ENCODE assay signal across 11 mouse cellular contexts in genomic region chr13:4188174-4188573, GRCm38 (mm10). TPM values are rescaled to one million over a fixed set of nuclear protein-coding genes. Genes with fewer than 3 reads are reported as not detected.
DNase-seq lines count a peak whose midpoint lies in the region; ATAC-seq and TF ChIP-seq lines count a peak whose summit lies in the region.
"Had no signal": no experiment of that assay in that cellular context is flagged by ENCODE, and none has a peak within 500 bp of the region (broad histone marks: within the 10 kb centered on the region; RNA-seq: fewer than 3 reads in every experiment).

No protein-coding gene starts in this region.

- WGBS in heart, embryonic 11.5 days (ENCODE audit: insufficient replicate concordance), result 83% methylated on average over 2 of the region's 2 CpGs
- WGBS in liver, adult 2 months, result 72% methylated on average over 2 of the region's 2 CpGs
- 79% methylated on average over 2 of the region's 2 CpGs for WGBS in liver, embryonic 12.5 days (ENCODE audit: insufficient replicate concordance)

- no peaks in the 10 kb centered on the region for H3K27me3 ChIP-seq in heart, embryonic 11.5 days (ENCODE audit: control insufficient read depth, insufficient read depth, low read length)
- H3K27me3 ChIP-seq in liver, adult 2 months (ENCODE audit: control insufficient read depth, insufficient read depth, low read length), result no peaks in the 10 kb centered on the region
- no peaks in the 10 kb centered on the region for H3K27me3 ChIP-seq in liver, embryonic 12.5 days (replicated peaks)
- H3K27me3 ChIP-seq: embryonic facial prominence, embryonic 12.5 days; limb, embryonic 12.5 days had no signal

- TF ChIP-seq POLR2A in liver, adult 2 months (IDR thresholded peaks at IDR 0.05; ENCODE audit: extremely low read depth, insufficient read depth, low read length), result no peak

- no peaks in the 10 kb centered on the region for H3K36me3 ChIP-seq in heart, embryonic 11.5 days (ENCODE audit: control insufficient read depth, insufficient read depth, low read length)
- H3K36me3 ChIP-seq in liver, adult 2 months (ENCODE audit: control insufficient read depth, insufficient read depth, low read length), result no peaks in the 10 kb centered on the region
- H3K36me3 ChIP-seq in liver, embryonic 12.5 days, result no peaks in the 10 kb centered on the region
- H3K36me3 ChIP-seq: embryonic facial prominence, embryonic 12.5 days; limb, embryonic 12.5 days had no signal

- no peak overlapping the region for H3K4me3 ChIP-seq in heart, embryonic 11.5 days (ENCODE audit: low read depth, low read length)
- no peak overlapping the region for H3K4me3 ChIP-seq in liver, adult 2 months (ENCODE audit: insufficient read depth, low read depth, low read length)
- H3K4me3 ChIP-seq in liver, embryonic 12.5 days, result no peak overlapping the region
- H3K4me3 ChIP-seq: embryonic facial prominence, embryonic 12.5 days; limb, embryonic 12.5 days had no signal

- TF ChIP-seq CTCF in liver, adult 2 months (IDR thresholded peaks at IDR 0.05; ENCODE audit: low read depth, low read length), result peak; percentile 48

- H3K9ac ChIP-seq in heart, embryonic 11.5 days (ENCODE audit: low read depth, low read length), result no peak overlapping the region
- no peak overlapping the region for H3K9ac ChIP-seq in liver, adult 2 months (ENCODE audit: low read depth, low read length)
- H3K9ac ChIP-seq in liver, embryonic 12.5 days, result no peak overlapping the region
- H3K9ac ChIP-seq: embryonic facial prominence, embryonic 12.5 days; limb, embryonic 12.5 days had no signal

- H3K4me1 ChIP-seq in heart, embryonic 11.5 days (ENCODE audit: control insufficient read depth, insufficient read depth, low read length), result no peaks in the 10 kb centered on the region
- H3K4me1 ChIP-seq in liver, adult 2 months (ENCODE audit: control insufficient read depth, insufficient read depth, low read length), result peaks cover 12% of the 10 kb centered on the region; the same call in 1 of the 2 replicates
- H3K4me1 ChIP-seq in liver, embryonic 12.5 days, result no peaks in the 10 kb centered on the region
- H3K4me1 ChIP-seq: embryonic facial prominence, embryonic 12.5 days; limb, embryonic 12.5 days had no signal

- H3K4me2 ChIP-seq in heart, embryonic 11.5 days, result no peak overlapping the region
- no peak overlapping the region for H3K4me2 ChIP-seq in liver, embryonic 12.5 days
- H3K4me2 ChIP-seq: embryonic facial prominence, embryonic 12.5 days; limb, embryonic 12.5 days; midbrain, embryonic 11.5 days had no signal

- H3K27ac ChIP-seq in heart, embryonic 11.5 days (ENCODE audit: low read depth, low read length), result no peak overlapping the region
- no peak overlapping the region for H3K27ac ChIP-seq in liver, adult 2 months (replicated peaks; ENCODE audit: insufficient read depth, low read depth, low read length)
- no peak overlapping the region for H3K27ac ChIP-seq in liver, embryonic 12.5 days
- H3K27ac ChIP-seq: embryonic facial prominence, embryonic 12.5 days; limb, embryonic 12.5 days had no signal

- no peaks in the 10 kb centered on the region for H3K9me3 ChIP-seq in heart, embryonic 11.5 days (replicated peaks; ENCODE audit: control insufficient read depth, low read length)
- no peaks in the 10 kb centered on the region for H3K9me3 ChIP-seq in liver, embryonic 12.5 days (replicated peaks)
- H3K9me3 ChIP-seq: embryonic facial prominence, embryonic 12.5 days; limb, embryonic 12.5 days had no signal

- H3K79me2 ChIP-seq in liver, adult 2 months (ENCODE audit: control insufficient read depth, insufficient read depth, low read length), result peaks cover 7% of the 10 kb centered on the region; the same call in 1 of the 2 replicates

- DNase-seq in heart, adult 18-20 months, result peak; percentile 13 to 48
- DNase-seq in liver, adult 2 months (ENCODE audit: extremely low read depth, low read depth, low spot score), result peak; percentile 60
- peak; percentile 37 for DNase-seq in brain, adult 2 months (ENCODE audit: low read depth, low spot score)
- peak; percentile 58 for DNase-seq in lung, postnatal 36 days
- no peak for DNase-seq in c-Kit-positive CD71-positive TER-119-positive erythroid progenitor cells, embryonic 14.5 days (ENCODE audit: low spot score)

- no peak for ATAC-seq in heart, embryonic 11.5 days (replicated peaks; ENCODE audit: insufficient number of reproducible peaks, low FRiP score, low TSS enrichment)
- no peak for ATAC-seq in liver, embryonic 12.5 days

RNA-seq across cellular contexts. Expression of gene Akr1c13, which starts 2.8 kb away (rescaled TPM):
- 1 to 10 TPM; 1.2 to 1.3 TPM for total RNA-seq in heart, adult 18-20 months (2021)
- polyA plus RNA-seq in heart, embryonic 11.5 days (2014; fragmentation: Nextera tagmentation; extraction: Ambion mirVana), result 3.2 and 3.7 TPM in 2 replicates
- total RNA-seq in liver, adult 2 months (2014; rRNA removed), result 182 and 231 TPM in 2 replicates
- 30.1 and 34.6 TPM in 2 replicates for polyA plus RNA-seq in liver, adult 2 months (2012; rRNA removed)
- 26.1 and 29.1 TPM in 2 replicates for polyA plus RNA-seq in liver, embryonic 12.5 days (2016; fragmentation: Nextera tagmentation; extraction: Ambion mirVana)

RNA-seq across cellular contexts. Expression of gene Akr1c18, which starts 37.7 kb away (rescaled TPM):
- under 1 TPM in 1 of 2 experiments, not detected in 1; 0.51 TPM for total RNA-seq in heart, adult 18-20 months (2021)
- not detected in 2 replicates for polyA plus RNA-seq in heart, embryonic 11.5 days (2014; fragmentation: Nextera tagmentation; extraction: Ambion mirVana)
- total RNA-seq in liver, adult 2 months (2014; rRNA removed), result 0.55 and 3.0 TPM in 2 replicates
- polyA plus RNA-seq in liver, adult 2 months (2012; rRNA removed), result not detected in 2 replicates
- polyA plus RNA-seq in liver, embryonic 12.5 days (2016; fragmentation: Nextera tagmentation; extraction: Ambion mirVana), result 0.47 and 0.63 TPM in 2 replicates
- polyA plus RNA-seq: embryonic facial prominence, embryonic 12.5 days; limb, embryonic 12.5 days; midbrain, embryonic 11.5 days; testis, adult 2 months had no signal

RNA-seq across cellular contexts. Expression of gene Akr1c19, which starts 40.3 kb away (rescaled TPM):
- total RNA-seq in heart, adult 18-20 months (2021), result 1 to 10 TPM; 2.0 to 2.1 TPM
- 0.68 and 0.93 TPM in 2 replicates for polyA plus RNA-seq in heart, embryonic 11.5 days (2014; fragmentation: Nextera tagmentation; extraction: Ambion mirVana)
- total RNA-seq in liver, adult 2 months (2014; rRNA removed), result 182 and 199 TPM in 2 replicates
- polyA plus RNA-seq in liver, adult 2 months (2012; rRNA removed), result 20.3 and 25.8 TPM in 2 replicates
- 34.1 and 36.7 TPM in 2 replicates for polyA plus RNA-seq in liver, embryonic 12.5 days (2016; fragmentation: Nextera tagmentation; extraction: Ambion mirVana)

Comparison
In these comparisons a context has a peak if more than half of its experiments do, and no peak if none do; other contexts are left out.
1. RNA of gene Akr1c19, which starts 40.3 kb away (polyA plus RNA-seq): 34.1 to 36.7 TPM in liver, embryonic 12.5 days and 20.3 to 25.8 TPM in liver, adult 2 months; 0.68 to 0.93 TPM in heart, embryonic 11.5 days; every median in the first group is over 10 times any median in the second.